Mouse (Mus musculus) thymus, postnatal 10 days (tissue): ENCODE data around the gene 1700113H08Rik.

Source experiments
- DNase-seq, 2 experiments: peaks; one replicate each; pipeline ENCODE4 v3.0.0; 2021; ENCODE audit warnings: low spot score in 2 of 2

The 1700113H08Rik gene

GRCm38 (mm10) chr10:87209466-87209865 lies 151.6 kb downstream of the 1700113H08Rik start:
- DNase-seq, result no peak

- no peak for DNase-seq
Observed at GRCm38 (mm10) chr10:87211046-87211445, 153.2 kb downstream of the 1700113H08Rik start.

- DNase-seq, result no peak
Observed at GRCm38 (mm10) chr10:87212854-87213253, 155.0 kb downstream of the 1700113H08Rik start.

GRCm38 (mm10) chr10:87230071-87230910 lies 172.4 kb downstream of the 1700113H08Rik start:
- no peak for DNase-seq

- DNase-seq, result no peak
Observed at GRCm38 (mm10) chr10:87239332-87240008, 181.6 kb downstream of the 1700113H08Rik start.

GRCm38 (mm10) chr10:87271724-87272123 lies 213.9 kb downstream of the 1700113H08Rik start:
- DNase-seq, result no peak

- DNase-seq, result no peak
Observed at GRCm38 (mm10) chr10:87272133-87272622, 214.3 kb downstream of the 1700113H08Rik start.

- DNase-seq, result no peak
Observed at GRCm38 (mm10) chr10:87275075-87275474, 217.2 kb downstream of the 1700113H08Rik start.
